Mouse (Mus musculus): ENCODE measurements around the gene Olfr32. TPM values are rescaled to one million over a fixed set of nuclear protein-coding genes. Genes with fewer than 3 reads are reported as not detected.
"Not testable (repeated sequence)": the region's sequence is repeated elsewhere in the genome, so short reads cannot be mapped to it uniquely, and the experiment has no call there.

The Olfr32 gene
- polyA plus RNA-seq (2016; fragmentation: Nextera tagmentation; extraction: Ambion mirVana), result not detected in 2 replicates

DNA sequence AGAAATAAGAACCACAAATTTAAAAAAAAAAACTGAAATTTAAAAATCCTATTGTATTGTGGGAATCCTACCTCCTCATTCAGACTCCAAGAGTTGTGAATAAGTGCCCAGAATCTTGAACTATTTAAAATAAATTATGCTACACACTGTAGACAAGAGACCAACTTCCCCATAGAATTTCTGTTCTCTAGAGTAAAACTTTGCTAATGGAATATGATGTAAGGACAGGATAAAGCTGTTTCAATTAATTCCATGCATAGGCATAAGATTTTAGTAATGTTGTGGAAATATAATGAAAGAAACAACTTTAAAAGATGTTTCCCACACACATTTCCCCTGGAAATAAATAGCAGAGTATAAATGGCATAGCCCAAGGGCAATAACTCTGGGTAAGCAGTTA, at the start of gene Olfr32:
Gene Olfr32, minus strand, starts transcription at position 101 of the 400 bp plus-strand sequence.
- Histone ChIP-seq H3K4me2 (replicated peaks) (no peak within 1 kb of the TSS), H3K4me3 (no peak within 1 kb of the TSS), H3K4me1 (no peaks in the 10 kb centered on the region), H3K27ac (no peak within 1 kb of the TSS), H3K27me3 (no peaks in the 10 kb centered on the region), H3K9ac (no peak within 1 kb of the TSS), H3K9me3 (replicated peaks) (no peaks in the 10 kb centered on the region), H3K36me3 (no peaks in the 10 kb centered on the region)
- no peak for ATAC-seq (ENCODE audit: low FRiP score)

DNA sequence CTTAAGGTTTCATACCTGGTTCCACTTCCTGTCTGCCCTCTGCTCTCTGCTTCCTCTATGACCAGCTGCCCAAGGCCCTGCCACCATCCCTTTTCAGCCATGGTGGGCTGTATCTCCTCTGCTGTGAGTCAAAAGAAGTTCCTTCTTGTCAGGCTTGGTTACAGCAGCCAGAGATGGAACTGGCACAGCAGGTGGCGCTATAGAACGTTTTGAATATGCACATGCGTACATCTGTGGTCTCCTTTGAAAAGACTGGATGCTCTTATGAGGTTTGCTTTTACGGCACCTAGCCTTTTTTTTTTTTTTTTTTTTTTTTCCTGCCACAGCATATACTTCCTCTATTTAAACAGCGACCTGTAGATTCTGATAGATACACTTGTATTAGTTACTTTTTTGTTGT, 45.0 kb upstream of the Olfr32 start:
- H3K9me3 ChIP-seq (replicated peaks); H3K27me3 ChIP-seq; H3K27ac ChIP-seq; H3K9ac ChIP-seq; H3K4me2 ChIP-seq (replicated peaks); ATAC-seq (ENCODE audit: low FRiP score); H3K4me3 ChIP-seq; H3K36me3 ChIP-seq; H3K4me1 ChIP-seq: not testable (repeated sequence)
- no CpG with 5 or more reads among the region's 5 CpGs for WGBS

DNA sequence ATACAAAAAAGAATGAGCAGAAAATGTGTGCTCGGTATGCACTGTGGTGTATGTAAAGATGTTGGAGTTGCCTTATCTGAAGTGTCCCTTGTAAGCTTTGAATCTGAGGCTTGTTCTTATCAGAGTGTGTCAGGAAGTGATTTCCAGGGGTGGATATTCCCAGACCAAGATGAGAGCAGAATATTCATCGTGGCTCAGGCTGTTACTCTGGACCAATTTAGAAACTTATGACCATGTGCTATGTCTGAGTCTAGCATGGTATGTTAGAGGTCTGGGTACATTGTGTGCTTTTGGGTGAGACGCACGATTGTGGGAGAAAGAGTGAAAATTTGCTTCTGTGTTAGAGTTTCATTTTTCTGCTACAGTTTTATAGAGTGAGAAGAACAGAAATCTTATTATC, 44.0 kb upstream of the Olfr32 start:
- not testable (repeated sequence) for H3K4me3 ChIP-seq; H3K9me3 ChIP-seq (replicated peaks); H3K4me1 ChIP-seq; H3K27ac ChIP-seq; H3K36me3 ChIP-seq; H3K4me2 ChIP-seq (replicated peaks); ATAC-seq (ENCODE audit: low FRiP score); H3K27me3 ChIP-seq; H3K9ac ChIP-seq
- no CpG with 5 or more reads among the region's 4 CpGs for WGBS

DNA sequence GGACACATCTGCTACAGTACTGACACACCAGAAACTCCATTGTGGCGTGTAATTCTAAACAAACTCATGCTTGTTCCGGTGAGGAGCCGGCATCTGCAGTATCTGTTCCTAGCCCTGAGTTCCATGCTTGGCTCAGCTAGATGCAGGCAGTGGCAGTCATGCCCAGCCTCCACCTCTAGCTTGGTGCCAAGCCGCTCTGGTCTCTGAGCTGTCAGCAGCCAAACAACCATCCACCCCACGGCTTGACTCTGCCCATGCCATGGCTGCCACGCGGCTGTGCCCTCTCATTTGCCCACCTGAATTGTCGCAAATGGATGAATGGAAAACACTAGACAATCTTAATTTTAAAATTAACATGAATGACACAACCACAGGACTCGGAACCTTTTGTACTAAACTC, 11.8 kb upstream of the Olfr32 start:
- no peaks in the 10 kb centered on the region for H3K36me3 ChIP-seq
- no peaks in the 10 kb centered on the region for H3K27me3 ChIP-seq
- H3K4me1 ChIP-seq, result no peaks in the 10 kb centered on the region
- no peak for ATAC-seq (ENCODE audit: low FRiP score)
- no peaks in the 10 kb centered on the region for H3K9me3 ChIP-seq (replicated peaks)
- 95% methylated on average over 9 of the region's 9 CpGs for WGBS
- no peak overlapping the region for H3K9ac ChIP-seq
- H3K4me3 ChIP-seq, result no peak overlapping the region
- no peak overlapping the region for H3K27ac ChIP-seq
- H3K4me2 ChIP-seq (replicated peaks), result no peak overlapping the region

DNA sequence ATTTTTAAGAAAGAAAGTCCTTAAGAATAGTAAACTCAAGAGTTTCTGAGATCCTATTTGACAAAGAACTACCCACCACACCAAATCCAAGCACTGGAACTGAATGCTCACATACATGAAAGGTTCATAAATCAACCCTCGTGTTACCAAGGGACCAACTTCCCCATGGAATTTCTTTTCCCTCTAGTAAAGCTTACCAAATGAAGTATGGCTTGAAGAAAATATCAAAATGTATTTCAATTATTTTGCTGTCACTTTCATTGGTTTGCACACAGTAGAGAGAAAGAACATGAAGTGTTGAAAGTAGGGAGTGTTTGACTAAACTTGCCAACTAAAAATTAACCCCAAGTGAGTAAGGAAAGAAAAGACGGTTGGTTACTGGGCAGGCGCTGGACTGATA, 10.9 kb upstream of the Olfr32 start, which contains the start of gene Olfr1270:
Gene Olfr1270, minus strand, starts transcription at position 101 of the 400 bp plus-strand sequence.
- WGBS, result 82% methylated on average over 3 of the region's 3 CpGs
- Histone ChIP-seq H3K27me3 (no peaks in the 10 kb centered on the region), H3K36me3 (no peaks in the 10 kb centered on the region)

DNA sequence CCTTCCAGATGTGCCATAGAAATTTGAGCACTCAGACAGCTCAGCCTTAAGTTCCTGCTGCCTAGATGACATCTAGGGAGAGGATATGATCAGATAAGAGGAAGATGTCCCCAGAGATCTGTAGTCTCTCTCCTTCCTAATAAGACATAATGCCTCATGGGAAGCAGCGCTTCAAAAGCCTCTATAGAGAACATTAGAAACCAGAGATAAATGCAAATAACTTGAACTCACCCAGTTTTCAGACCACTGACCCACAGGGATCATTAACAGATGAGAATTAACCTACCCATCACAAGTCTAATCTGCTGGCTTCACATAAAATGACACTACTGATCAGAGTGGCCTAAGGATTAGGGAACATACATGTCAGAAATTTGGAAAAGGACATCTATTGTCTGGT, 20.8 kb downstream of the Olfr32 start, which contains the start of gene Olfr1269:
Gene Olfr1269, minus strand, starts transcription at position 101 of the 400 bp plus-strand sequence.
- H3K4me1 ChIP-seq, result no peaks in the 10 kb centered on the region
- H3K4me2 ChIP-seq (replicated peaks), result no peak within 1 kb of the TSS
- H3K36me3 ChIP-seq, result no peaks in the 10 kb centered on the region
- ATAC-seq (ENCODE audit: low FRiP score), result no peak
- no peaks in the 10 kb centered on the region for H3K9me3 ChIP-seq (replicated peaks)
- H3K27ac ChIP-seq, result no peak within 1 kb of the TSS
- H3K9ac ChIP-seq, result no peak within 1 kb of the TSS
- H3K4me3 ChIP-seq, result no peak within 1 kb of the TSS
- H3K27me3 ChIP-seq, result no peaks in the 10 kb centered on the region
- WGBS, result 84% methylated on average over 1 of the region's 1 CpGs

More for the DNA sequence above, 10.9 kb upstream of the Olfr32 start, which contains the start of gene Olfr1270:
- no peak within 1 kb of the TSS for H3K4me2 ChIP-seq (replicated peaks)
- no peaks in the 10 kb centered on the region for H3K4me1 ChIP-seq
- no peak within 1 kb of the TSS for H3K27ac ChIP-seq
- no peaks in the 10 kb centered on the region for H3K9me3 ChIP-seq (replicated peaks)
- no peak within 1 kb of the TSS for H3K4me3 ChIP-seq
- no peak for ATAC-seq (ENCODE audit: low FRiP score)
- no peak within 1 kb of the TSS for H3K9ac ChIP-seq

Other genes starting within 250 kb of the Olfr32 start
- not detected in 2 replicates for gene Olfr1258, start 215.0 kb downstream of the Olfr32 start, polyA plus RNA-seq (2016; fragmentation: Nextera tagmentation; extraction: Ambion mirVana)
- gene Olfr1259, start 193.6 kb downstream of the Olfr32 start, polyA plus RNA-seq (2016; fragmentation: Nextera tagmentation; extraction: Ambion mirVana), result not detected in 2 replicates
- gene Olfr1260, start 168.0 kb downstream of the Olfr32 start, polyA plus RNA-seq (2016; fragmentation: Nextera tagmentation; extraction: Ambion mirVana), result not detected in 2 replicates
- not detected in 2 replicates for gene Olfr1261, start 151.1 kb downstream of the Olfr32 start, polyA plus RNA-seq (2016; fragmentation: Nextera tagmentation; extraction: Ambion mirVana)
- not detected in 2 replicates for gene Olfr1262, start 142.2 kb downstream of the Olfr32 start, polyA plus RNA-seq (2016; fragmentation: Nextera tagmentation; extraction: Ambion mirVana)
- not detected in 2 replicates for gene Olfr1263, start 130.2 kb downstream of the Olfr32 start, polyA plus RNA-seq (2016; fragmentation: Nextera tagmentation; extraction: Ambion mirVana)
- not detected in 2 replicates for gene Olfr1264, start 116.7 kb downstream of the Olfr32 start, polyA plus RNA-seq (2016; fragmentation: Nextera tagmentation; extraction: Ambion mirVana)
- gene Olfr1265, start 107.0 kb downstream of the Olfr32 start, polyA plus RNA-seq (2016; fragmentation: Nextera tagmentation; extraction: Ambion mirVana), result not detected in 2 replicates
- gene Olfr140, start 78.7 kb downstream of the Olfr32 start, polyA plus RNA-seq (2016; fragmentation: Nextera tagmentation; extraction: Ambion mirVana), result not detected in 2 replicates
- gene Olfr1269, start 20.9 kb downstream of the Olfr32 start, polyA plus RNA-seq (2016; fragmentation: Nextera tagmentation; extraction: Ambion mirVana), result not detected in 2 replicates
- gene Olfr1270, start 10.8 kb upstream of the Olfr32 start, polyA plus RNA-seq (2016; fragmentation: Nextera tagmentation; extraction: Ambion mirVana), result not detected in 2 replicates
- gene Olfr1506, start 82.2 kb upstream of the Olfr32 start, polyA plus RNA-seq (2016; fragmentation: Nextera tagmentation; extraction: Ambion mirVana), result not detected in 2 replicates
- gene Olfr142, start 115.3 kb upstream of the Olfr32 start, polyA plus RNA-seq (2016; fragmentation: Nextera tagmentation; extraction: Ambion mirVana), result not detected in 2 replicates
- not detected in 2 replicates for gene Olfr1271, start 128.7 kb upstream of the Olfr32 start, polyA plus RNA-seq (2016; fragmentation: Nextera tagmentation; extraction: Ambion mirVana)
- not detected in 2 replicates for gene Olfr1272, start 150.5 kb upstream of the Olfr32 start, polyA plus RNA-seq (2016; fragmentation: Nextera tagmentation; extraction: Ambion mirVana)
- 0.09 TPM in 1 of 2 replicates, not detected in the other for gene Gm13769, start 179.9 kb upstream of the Olfr32 start, polyA plus RNA-seq (2016; fragmentation: Nextera tagmentation; extraction: Ambion mirVana)